Mouse (Mus musculus) stomach, postnatal 0 days (tissue): Measurements from ENCODE around the gene Hist1h3f.

Source experiments
- CTCF ChIP-seq: IDR thresholded peaks from 2 replicates; pipeline ENCODE4 v1.5.1; 2016; ENCODE audit warnings: antibody characterized with exemption, low read depth, mild to moderate bottlenecking, moderate library complexity
- EP300 ChIP-seq: optimal IDR thresholded peaks from 2 replicates; pipeline ENCODE3; 2016; ENCODE audit warnings: antibody characterized with exemption

DNA sequence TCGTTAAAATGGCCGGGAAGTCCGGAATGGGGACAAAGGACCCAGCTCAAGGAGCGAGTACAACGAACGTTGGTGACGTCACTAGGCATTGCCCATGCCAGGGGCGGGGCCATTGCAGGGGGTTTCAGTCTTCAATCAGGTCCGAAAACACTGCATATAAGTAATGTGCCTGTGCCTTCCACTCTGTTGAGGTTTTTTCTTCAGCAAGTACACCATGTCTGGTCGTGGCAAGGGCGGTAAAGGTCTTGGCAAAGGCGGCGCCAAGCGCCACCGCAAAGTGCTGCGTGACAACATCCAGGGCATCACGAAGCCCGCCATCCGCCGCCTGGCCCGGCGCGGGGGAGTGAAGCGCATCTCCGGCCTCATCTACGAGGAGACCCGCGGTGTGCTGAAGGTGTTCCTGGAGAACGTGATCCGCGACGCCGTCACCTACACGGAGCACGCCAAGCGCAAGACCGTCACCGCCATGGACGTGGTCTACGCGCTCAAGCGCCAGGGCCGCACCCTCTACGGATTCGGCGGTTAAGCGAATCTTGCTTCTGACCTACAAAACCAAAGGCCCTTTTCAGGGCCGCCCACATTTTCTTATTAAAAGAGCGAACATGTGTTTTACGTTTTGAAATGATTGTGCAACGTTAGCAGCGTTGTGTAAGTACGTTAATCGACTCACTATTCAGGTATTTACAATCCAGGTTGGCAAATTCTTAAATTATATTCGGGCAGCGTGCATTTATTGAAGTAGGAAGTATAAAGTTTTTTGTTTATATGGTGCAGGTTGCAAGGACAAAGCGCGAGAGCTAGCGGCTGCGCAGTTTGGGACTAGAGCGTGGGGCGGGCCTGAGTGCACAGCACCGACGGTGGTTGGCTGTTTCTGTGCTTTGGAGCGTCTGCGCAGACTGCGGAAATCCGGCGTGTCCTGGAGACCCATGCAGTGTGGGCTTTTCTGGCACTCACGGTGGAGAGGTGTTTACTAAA, 12.7 kb upstream of the Hist1h3f start, which contains the start of gene Hist1h4h:
- TF ChIP-seq EP300 (peak; percentile 54), CTCF (no peak; the same call in 1 of the 2 replicates)
